Mouse (Mus musculus): Measurements from ENCODE around the gene Adamts7.

Gene Adamts7

GRCm38 (mm10) chr9:90237232-90238062 lies 74.6 kb downstream of the Adamts7 start:
- DNase-seq, result no peak

DNA sequence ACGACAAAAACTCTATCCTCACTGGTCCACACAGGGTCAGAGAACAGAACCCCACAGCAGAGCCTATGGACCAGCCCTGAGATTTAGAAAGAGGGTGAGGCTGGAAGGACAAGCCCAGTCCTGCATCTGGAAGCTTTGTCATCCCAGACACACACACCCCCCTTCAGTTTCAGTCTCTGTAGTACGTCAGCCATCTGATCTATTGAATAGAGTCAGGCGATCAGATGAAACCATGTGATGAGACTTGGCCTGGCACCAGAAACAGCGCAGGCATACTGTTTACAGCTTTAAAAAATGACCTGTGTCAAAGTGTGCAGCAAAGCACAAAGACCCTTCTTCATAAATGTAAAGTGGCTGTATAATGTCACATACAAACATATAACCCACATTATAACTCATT lies 77.7 kb downstream of the Adamts7 start:
- no peak for DNase-seq

GRCm38 (mm10) chr9:90241041-90241440 lies 78.2 kb downstream of the Adamts7 start:
- no peak for DNase-seq

DNA sequence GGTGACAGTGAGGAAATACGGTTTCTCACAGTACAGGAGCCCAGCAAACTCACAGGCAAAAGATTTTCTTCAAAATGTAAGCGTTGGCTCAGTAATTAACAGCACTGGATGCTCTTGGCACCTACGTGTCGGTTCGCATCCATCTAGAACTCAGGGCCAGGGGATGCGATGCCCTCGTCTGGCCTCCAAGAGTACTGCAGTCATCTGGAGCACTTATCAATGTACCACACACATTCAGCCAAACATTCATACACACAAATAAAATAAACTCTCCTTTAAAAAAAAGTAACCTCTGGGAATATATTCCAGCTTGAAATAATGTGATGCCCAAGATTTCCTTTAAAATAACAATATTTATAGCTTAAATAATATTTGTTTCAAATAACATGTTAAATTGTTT lies 78.7 kb downstream of the Adamts7 start:
- no peak for DNase-seq

GRCm38 (mm10) chr9:90242291-90242690 lies 79.4 kb downstream of the Adamts7 start:
- DNase-seq, result no peak

DNA sequence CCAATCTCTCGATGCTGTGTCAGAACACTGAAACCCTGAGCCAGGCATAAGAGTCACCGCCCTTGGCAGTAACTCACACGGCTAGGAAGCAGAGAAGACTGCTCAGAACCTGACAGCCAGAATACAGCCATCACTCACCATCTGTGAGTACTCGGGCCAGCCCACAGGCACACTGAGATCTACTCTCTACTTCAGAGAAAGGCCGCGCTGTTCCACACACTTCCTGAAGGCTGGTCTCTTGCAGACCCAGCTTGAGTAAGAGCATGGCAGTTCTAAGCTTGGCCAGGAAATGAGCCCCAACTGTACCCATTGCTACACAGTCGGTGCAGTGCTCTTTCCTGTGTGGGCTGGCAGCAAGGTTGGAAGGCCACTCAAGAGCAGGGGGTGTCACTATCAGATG lies 80.0 kb downstream of the Adamts7 start:
- no peak for DNase-seq

DNA sequence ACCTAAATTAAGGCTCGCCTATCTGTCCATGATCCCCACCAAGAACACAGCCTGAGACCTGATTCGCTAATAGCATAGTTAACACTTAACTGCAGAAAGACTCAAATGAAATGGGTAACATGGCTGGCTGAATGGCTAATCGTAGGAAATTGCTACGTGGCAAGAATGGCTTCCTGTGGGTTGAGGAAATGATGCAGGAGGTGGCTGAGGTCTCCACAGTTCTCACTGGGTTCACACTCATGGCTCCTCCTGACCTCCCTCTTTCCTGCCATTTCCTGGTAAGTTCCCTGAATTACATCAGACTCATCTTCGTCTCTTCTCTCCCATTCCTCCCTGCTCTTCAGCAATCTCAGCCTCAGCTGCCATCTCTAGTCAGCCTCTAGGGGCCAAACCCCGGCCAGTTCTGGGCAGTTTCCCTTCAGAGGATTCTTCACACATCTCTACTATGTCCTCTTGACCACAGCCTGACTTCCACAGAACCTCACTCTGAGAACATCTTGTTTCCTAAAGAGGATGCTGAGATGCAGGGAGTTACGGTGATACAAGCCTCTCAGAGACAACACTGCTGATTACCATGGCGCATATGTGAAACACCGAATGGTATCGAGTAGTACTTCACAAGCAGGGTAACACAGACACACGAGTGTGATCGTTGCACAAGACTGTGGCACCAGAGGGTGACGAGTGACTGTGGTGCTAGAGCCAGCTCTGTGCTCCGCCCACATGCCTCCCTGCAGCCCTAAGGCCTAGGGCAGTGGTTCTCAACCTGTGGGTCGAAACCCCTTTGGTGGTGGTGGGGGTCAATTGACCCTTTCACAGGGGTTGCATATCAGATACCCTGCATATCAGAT lies 81.7 kb downstream of the Adamts7 start:
- DNase-seq, result no peak

DNA sequence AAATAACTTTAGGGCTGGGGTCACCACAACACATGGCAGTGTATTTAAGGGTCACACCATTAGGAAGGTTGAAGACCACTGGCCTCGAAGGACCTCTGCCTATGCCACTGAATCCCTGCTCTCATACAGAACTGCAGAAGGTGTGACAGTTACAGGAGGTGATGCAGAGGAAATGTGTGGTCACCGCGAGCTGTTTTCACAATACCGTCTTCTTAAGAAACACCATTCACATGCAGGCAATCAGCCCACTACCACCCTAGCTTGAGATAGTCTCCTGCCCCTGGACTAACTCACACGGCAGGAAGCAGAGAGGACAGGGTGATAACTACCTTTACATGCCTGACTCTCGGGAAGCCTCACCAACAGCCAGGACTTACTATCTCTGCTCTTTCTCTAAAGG lies 82.3 kb downstream of the Adamts7 start:
- no peak for DNase-seq

DNA sequence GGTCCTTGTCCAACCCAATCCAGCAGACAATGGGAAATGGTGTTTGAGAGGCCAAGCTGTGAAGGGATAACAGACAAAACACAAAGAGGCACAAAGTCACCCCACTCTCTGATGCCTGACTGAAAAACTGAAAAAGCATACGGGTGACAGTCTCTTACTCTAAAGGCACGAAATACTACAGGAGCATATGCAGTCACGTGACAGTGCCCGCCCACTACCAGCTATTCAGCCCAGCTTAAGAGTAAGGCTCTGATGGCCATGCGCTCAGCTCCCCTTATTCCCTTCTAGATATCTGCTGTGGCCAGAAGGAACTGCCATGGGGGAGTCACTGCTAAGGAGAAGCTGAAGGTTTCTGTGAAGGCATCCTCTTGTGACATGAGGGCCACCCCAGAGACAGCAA lies 82.9 kb downstream of the Adamts7 start:
- no peak for DNase-seq

DNA sequence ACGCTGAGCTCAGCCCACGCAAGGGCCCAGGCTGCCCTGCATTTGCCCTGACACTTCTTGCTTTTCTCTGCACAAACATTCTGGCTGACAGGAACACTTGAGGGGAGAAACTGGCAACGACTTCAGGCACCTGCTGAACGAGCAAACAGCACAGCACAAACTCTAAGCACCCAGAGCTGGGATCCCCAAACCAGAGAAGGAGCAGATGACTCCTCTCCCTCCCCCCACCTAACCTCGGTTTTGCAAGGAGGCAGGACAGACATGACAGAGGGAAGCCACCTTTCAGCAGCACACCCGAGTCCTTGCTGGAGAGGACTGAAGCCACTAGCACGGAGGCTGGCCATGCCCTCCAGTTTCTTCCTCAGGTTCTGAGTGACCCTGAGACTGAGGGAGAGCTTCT lies 84.4 kb downstream of the Adamts7 start:
- DNase-seq, result no peak

- DNase-seq, result no peak
Observed at GRCm38 (mm10) chr9:90248326-90248725, 85.5 kb downstream of the Adamts7 start.

DNA sequence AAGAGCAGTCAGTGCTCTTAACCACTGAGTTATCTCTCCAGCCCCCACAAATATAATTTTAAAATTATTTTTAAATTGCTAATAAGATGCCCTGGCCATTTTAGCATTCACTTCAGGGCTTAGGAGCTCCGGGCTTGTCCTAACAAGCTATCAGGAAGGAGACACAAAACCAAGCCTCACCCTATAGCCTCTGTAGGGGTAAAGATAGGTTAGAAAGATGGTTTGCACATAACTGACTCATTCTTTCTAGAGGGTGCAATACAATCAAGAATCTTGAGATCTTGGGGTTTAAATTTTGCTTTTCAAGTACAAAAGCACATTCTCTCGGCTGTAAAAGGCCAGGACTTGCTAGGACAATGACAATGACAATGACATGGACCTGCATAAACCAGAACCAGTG lies 86.2 kb downstream of the Adamts7 start:
- no peak for DNase-seq

GRCm38 (mm10) chr9:90250141-90250775 lies 87.4 kb downstream of the Adamts7 start:
- DNase-seq, result no peak

DNA sequence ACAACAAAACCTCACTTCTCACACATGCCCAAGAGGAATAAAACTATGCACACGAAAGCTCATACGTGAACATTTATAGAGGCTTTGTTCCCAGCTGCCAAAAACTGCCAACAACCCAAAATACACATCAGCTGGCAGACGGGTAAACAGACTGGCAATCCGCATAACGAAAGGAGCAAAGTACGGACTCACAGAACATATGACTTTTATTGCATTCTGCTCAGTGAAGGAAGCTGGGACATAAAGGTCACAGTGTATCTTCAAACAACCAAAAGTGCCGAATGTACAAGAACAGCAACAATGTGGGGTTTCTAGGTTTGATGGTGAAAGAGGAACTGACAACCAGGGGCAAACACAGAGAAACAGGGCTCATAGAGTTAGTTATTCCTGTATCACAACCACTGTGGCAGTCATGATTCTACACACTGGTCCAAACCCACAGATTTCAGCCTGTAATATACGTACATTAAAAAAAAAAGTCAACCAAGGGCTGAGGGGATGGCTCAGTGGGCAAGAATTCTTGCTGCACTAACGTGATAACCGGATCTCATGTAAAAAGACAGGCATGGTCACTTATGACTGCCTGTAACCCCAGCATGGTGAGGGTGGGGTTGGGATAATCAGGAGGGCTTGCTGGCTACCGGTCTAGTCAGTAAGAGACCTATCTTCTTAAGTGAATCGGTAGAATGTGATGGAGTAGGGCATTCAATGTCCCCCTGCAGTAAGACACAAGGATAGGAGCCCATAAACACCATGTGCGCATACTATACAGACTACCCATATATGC lies 88.3 kb downstream of the Adamts7 start:
- no peak for DNase-seq

- DNase-seq, result no peak
Observed at GRCm38 (mm10) chr9:90253181-90253580, 90.3 kb downstream of the Adamts7 start.

- DNase-seq, result no peak
Observed at GRCm38 (mm10) chr9:90255844-90256405, 93.1 kb downstream of the Adamts7 start.

GRCm38 (mm10) chr9:90257220-90257619 lies 94.4 kb downstream of the Adamts7 start:
- DNase-seq, result no peak

All from kidney, postnatal 14 days (tissue).